Mouse (Mus musculus) frontal cortex, postnatal 14 days (tissue): Measurements from ENCODE around the gene Snap91.

Experiments used
- DNase-seq, 2 experiments: peaks; one replicate each; pipeline ENCODE4 v3.0.0; 2022; ENCODE audit warnings: low spot score in 2 of 2

Gene Snap91

GRCm38 (mm10) chr9:86880113-86880972 is at the start of gene Snap91:
Snap91 (minus strand) TSS chr9:86880654.
- DNase-seq: peak; percentile 79 to 85

- DNase-seq: no peak
These were observed 46.1 kb upstream of the Snap91 start for GRCm38 (mm10) chr9:86926519-86926918.

DNA sequence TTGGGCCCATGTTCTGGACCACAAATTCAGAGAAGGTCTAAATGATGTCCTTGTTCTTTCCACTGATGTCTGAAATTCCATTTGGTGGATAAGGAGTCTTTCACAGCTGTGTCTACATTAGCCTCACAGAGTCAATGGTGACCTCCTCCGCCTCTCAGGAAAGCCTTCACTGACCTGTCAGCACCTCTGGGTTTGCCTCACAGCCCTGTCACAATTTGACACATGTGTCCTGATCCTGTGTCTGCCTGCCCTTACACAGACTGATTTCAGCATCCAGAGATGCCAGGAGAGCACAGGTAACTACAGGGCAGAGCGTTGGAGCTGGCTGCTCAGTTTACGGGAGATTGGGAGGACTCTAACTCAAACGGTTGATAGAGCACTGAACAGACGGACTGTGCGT is 45.2 kb upstream of the Snap91 start:
- no peak for DNase-seq

GRCm38 (mm10) chr9:86922430-86922829 is 42.0 kb upstream of the Snap91 start:
- no peak for DNase-seq

GRCm38 (mm10) chr9:86916543-86916942 is 36.1 kb upstream of the Snap91 start:
- no peak for DNase-seq

DNA sequence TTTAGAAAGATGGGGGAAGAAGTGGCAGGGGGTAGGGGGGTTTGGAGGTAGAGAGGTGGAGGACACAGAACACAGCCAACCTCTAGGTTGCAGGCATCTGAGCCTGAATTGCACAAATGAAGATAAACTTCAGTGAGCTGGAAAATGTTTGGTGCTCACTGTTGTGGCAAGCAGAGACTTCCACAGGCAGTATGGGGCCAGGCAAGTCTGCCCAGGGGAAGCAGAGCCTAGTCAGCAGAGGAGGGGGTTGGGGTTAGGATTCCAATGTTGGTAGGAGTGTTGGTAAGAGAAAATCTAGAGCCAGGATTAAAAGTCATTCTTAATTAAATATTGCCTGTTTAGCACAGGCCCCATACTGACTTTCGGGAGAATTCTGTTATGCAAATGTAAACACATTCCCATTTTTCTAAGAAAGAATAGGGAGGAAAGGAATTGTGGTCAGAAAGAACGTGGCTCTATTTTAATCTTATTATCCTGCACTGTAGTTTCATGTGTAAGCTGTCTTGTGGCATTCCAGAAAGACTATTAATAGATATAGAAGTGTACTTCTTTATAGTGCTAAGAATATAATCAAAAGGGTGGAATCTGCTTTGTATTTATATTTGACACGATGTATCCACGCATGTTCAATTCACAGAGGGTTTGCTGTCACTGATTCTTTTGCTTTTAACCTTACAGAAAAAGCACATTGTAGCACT is 19.2 kb upstream of the Snap91 start:
- no peak for DNase-seq

- peak in 1 of 2 experiments; percentile 37 for DNase-seq
These were observed 990 bp downstream of the Snap91 start for GRCm38 (mm10) chr9:86879216-86880112.

DNA sequence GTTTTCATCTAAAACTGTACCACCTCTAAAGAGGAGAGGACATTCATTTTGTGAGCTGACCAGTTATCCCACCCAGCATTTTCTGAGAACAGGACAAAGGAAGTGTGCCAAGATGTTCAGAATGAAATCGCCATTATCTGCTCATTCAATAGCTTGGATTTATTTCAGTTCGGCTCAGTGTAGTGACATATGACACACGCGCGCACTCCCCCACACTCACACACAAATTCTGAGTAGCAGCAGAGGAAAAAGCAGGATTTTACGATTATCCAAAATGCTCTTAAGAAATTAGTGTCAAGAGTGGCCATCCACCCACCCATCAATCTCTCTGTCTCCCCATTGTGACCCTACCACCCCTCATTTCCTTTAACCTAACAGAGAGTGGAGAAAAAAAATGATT is 1.7 kb downstream of the Snap91 start:
- no peak for DNase-seq

DNA sequence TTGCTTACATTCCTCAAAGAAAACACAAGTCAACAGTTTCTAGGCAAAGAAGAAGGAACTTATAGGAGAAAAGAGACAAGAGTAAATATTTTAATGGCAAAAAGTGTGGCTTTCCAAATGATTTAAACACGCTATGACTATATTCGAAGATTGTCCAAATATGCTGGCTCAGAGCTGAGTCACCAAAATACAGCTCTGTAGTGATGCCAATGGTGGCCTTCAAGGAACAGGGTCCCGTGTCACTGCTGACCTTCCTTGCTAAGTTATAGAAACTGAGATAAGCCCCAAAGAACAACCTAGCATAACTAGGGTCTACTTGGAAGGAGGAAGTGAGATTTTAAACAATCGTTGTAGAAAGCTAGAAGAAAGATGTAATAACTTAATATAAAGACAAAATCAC is 6.8 kb downstream of the Snap91 start:
- no peak for DNase-seq

- DNase-seq: peak in 1 of 2 experiments; percentile 2
These were observed 10.7 kb downstream of the Snap91 start for GRCm38 (mm10) chr9:86869586-86870338.

DNA sequence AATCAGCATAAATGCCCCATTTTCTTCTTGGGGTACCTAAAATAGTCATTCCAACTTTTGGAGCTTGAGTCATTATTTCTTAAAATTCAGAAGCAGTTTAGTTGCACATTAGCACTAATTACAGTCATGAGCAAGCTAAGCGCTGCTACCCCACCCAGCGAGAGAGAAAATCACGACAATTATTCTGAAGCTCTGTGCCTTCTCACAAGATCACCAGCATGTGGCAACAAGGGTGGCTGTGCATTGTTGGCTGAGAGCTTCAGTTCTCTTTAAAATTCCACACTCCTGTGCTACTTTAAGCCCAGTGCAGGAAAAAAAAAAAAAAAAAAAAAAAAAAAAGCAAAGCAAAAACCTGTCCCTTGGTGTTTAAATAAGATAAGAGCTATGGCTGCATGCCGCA is 22.4 kb downstream of the Snap91 start:
- no peak for DNase-seq

DNA sequence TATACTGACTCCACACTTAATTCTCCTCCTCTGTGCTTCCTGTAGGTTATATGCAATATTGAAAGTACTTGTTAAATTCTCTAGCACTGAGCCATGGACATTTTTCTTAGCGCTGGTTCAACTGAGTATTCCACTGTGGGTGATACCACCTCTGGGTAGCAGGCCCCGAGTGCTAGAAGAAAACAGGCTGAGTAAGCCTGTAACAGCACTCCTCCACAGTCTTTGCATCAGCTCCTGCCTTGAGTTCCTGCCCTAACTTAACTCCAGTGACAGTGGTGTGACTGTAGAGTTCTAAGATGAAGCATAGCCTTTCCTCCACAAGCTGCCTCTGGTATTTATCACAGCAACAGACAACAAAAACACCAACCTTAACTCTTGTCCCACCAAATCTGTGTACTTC is 22.8 kb downstream of the Snap91 start:
- no peak for DNase-seq

DNA sequence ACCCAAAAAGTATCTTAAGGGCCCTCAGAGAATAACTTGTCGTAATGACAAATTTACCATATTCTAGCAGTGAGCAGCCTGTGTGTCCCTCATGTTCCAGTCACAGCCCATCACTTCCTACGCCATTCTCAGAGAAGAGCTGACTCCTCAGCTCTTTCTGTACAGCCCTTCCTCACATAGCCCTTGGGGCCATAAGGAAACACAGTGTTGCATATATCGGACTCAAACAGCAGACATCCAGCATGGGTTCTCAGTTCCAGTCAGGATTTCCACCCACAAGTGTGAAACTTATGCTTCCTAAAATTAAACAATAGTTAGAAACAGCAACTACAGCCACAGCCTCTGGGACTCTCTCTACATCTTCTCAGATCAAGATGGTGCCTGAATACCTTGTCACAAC is 27.6 kb downstream of the Snap91 start:
- no peak for DNase-seq

GRCm38 (mm10) chr9:86851689-86852088 is 28.8 kb downstream of the Snap91 start:
- DNase-seq: no peak

GRCm38 (mm10) chr9:86850452-86851207 is 29.8 kb downstream of the Snap91 start:
- DNase-seq: no peak

DNA sequence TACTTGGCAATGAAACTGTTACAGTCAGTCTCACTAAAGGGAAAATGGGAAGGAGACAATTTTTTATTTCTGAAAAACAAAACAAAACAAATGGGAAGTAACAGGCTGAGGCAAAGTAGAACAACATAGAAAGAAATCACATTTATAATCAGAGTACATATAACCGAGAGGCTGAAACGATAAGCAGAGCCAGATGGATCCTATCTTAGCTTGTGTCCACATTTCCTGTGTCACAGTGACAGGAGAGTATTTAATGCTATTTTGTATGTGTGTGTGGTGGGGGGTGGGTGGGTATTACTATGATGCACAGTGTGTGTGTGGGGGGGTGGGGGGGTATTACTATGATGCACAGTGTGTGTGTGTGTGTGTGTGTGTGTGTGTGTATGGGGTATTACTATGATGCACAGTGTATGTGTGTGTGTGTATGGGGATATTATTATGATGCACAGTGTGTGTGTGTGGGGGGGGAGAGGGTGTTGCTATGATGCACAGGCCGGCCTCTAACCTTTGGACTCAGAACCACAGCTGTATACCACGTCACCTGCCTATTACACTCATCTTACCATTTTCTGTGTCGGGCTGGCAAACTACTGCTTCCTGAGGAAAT is 36.6 kb downstream of the Snap91 start:
- no peak for DNase-seq

GRCm38 (mm10) chr9:86829792-86830191 is 50.7 kb downstream of the Snap91 start:
- no peak for DNase-seq

DNA sequence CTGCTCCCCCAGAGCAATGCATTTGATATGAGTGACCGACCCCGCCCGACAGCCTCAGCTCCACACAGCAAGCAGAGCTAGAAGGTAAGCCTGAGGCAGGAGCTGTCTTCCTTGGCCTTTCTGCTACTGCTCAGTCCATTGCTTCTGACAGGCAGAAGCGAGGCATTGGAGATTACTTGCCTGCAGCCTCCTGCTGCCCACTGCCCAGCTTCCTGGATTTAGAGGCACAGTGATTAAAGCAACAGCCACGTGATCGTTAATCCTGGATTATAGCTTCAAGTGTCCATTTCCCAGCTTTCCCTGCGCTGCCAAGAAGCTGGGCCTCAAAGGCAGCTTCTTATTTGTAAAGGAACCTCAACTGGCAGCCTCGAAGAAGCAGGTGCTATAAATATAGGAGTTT is 51.4 kb downstream of the Snap91 start:
- DNase-seq: no peak

GRCm38 (mm10) chr9:86819366-86819765 is 61.1 kb downstream of the Snap91 start:
- DNase-seq: no peak

DNA sequence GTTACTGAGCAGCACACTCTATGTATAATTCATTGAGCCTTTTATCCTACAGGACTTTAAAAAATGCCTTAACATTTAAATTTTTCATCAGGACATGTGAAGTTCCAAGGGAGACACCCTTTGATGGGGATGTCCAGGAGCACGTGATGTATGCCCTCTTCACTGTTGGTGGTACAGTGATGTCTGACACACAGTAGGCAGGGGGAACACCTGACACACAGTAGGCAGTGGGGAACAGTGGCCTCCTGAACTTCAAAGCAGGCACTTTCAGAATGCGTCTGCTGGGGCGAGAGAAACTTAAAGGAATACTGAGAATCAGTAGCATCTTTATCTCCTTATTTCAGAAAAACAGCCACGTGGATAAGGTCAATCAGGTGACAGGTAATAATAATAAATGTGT is 62.8 kb downstream of the Snap91 start:
- DNase-seq: no peak
